Mouse (Mus musculus): Measurements from ENCODE around the gene Pnpla2.
"Not testable (repeated sequence)": the region's sequence is repeated elsewhere in the genome, so short reads cannot be mapped to it uniquely, and the experiment has no call there.

Pnpla2 gene

GRCm38 (mm10) chr7:141432186-141432611 lies 22.8 kb upstream of the Pnpla2 start:
- DNase-seq = no peak

GRCm38 (mm10) chr7:141432741-141433516 lies 22.1 kb upstream of the Pnpla2 start:
- DNase-seq = peak; percentile 72

GRCm38 (mm10) chr7:141433517-141434400 lies 21.2 kb upstream of the Pnpla2 start:
- no peak for DNase-seq

GRCm38 (mm10) chr7:141434464-141434863 lies 20.5 kb upstream of the Pnpla2 start:
- DNase-seq = peak; percentile 54

GRCm38 (mm10) chr7:141435129-141435855 lies 19.7 kb upstream of the Pnpla2 start:
- peak; percentile 72 for DNase-seq

GRCm38 (mm10) chr7:141435856-141436522 lies 19.0 kb upstream of the Pnpla2 start:
- DNase-seq = no peak

- no peak for DNase-seq
These were observed 18.5 kb upstream of the Pnpla2 start for GRCm38 (mm10) chr7:141436523-141436892.

- DNase-seq = peak; percentile 87
These were observed 17.5 kb upstream of the Pnpla2 start, which contains the start of gene Slc25a22 for GRCm38 (mm10) chr7:141437178-141438120. Gene Slc25a22, minus strand, starts transcription at chr7:141437892.

- no peak for DNase-seq
These were observed 16.6 kb upstream of the Pnpla2 start for GRCm38 (mm10) chr7:141438201-141438968.

- DNase-seq = no peak
These were observed 15.8 kb upstream of the Pnpla2 start for GRCm38 (mm10) chr7:141439140-141439679.

- no peak for DNase-seq
These were observed 15.2 kb upstream of the Pnpla2 start for GRCm38 (mm10) chr7:141439811-141440210.

- DNase-seq = peak; percentile 78
These were observed 14.4 kb upstream of the Pnpla2 start for GRCm38 (mm10) chr7:141440613-141441012.

- DNase-seq = no peak
These were observed 13.5 kb upstream of the Pnpla2 start for GRCm38 (mm10) chr7:141441460-141441859.

GRCm38 (mm10) chr7:141442199-141442598 lies 12.8 kb upstream of the Pnpla2 start:
- no peak for DNase-seq

- no peak for DNase-seq
These were observed 11.7 kb upstream of the Pnpla2 start for GRCm38 (mm10) chr7:141443081-141443821.

- DNase-seq = peak; percentile 85
These were observed 11.2 kb upstream of the Pnpla2 start, which contains the start of gene Pidd1 for GRCm38 (mm10) chr7:141443828-141444237. Gene Pidd1, minus strand, starts transcription at chr7:141444025.

GRCm38 (mm10) chr7:141446374-141446773 lies 8.6 kb upstream of the Pnpla2 start:
- DNase-seq = not testable (repeated sequence)

GRCm38 (mm10) chr7:141447110-141447991 lies 7.6 kb upstream of the Pnpla2 start, which contains the start of gene Rplp2:
Gene Rplp2, plus strand, starts transcription at chr7:141447370.
- peak; percentile 95 for DNase-seq
